Mouse (Mus musculus) gastrocnemius, postnatal 4 days (tissue): ENCODE data around the gene Stmn3. TPM values are rescaled to one million over a fixed set of nuclear protein-coding genes. Genes with fewer than 3 reads are reported as not detected.

Experiments used
- DNase-seq, 2 experiments: peaks; one replicate each; pipeline ENCODE4 v3.0.0; 2021 to 2022; ENCODE audit warnings: low spot score in 2 of 2, mixed read lengths in 2 of 2
- total RNA-seq, 2 experiments: library from RNA; stranded (reverse); gene quantifications; 2 replicates each; pipeline ENCODE4 v1.2.3; 2021

The Stmn3 gene
- total RNA-seq, 2 experiments from 2014 or later = 0.32 to 0.47 TPM

GRCm38 (mm10) chr2:181286629-181287337 is 27.5 kb downstream of the Stmn3 start:
- no peak for DNase-seq

GRCm38 (mm10) chr2:181279968-181280367 is 34.3 kb downstream of the Stmn3 start:
- no peak for DNase-seq

- no peak for DNase-seq
Measured at GRCm38 (mm10) chr2:181277866-181278265, 36.4 kb downstream of the Stmn3 start.

GRCm38 (mm10) chr2:181276766-181277165 is 37.5 kb downstream of the Stmn3 start:
- DNase-seq = no peak

GRCm38 (mm10) chr2:181274639-181275038 is 39.7 kb downstream of the Stmn3 start:
- no peak for DNase-seq

- no peak for DNase-seq
Measured at GRCm38 (mm10) chr2:181273829-181274228, 40.5 kb downstream of the Stmn3 start.

- no peak for DNase-seq
Measured at GRCm38 (mm10) chr2:181272092-181272491, 42.2 kb downstream of the Stmn3 start.

- DNase-seq = no peak
Measured at GRCm38 (mm10) chr2:181266839-181267238, 47.5 kb downstream of the Stmn3 start.

Other genes starting within 250 kb of the Stmn3 start
- not detected for gene Kcnq2, start 179.2 kb downstream of the Stmn3 start, total RNA-seq
- gene Eef1a2, start 157.5 kb downstream of the Stmn3 start, total RNA-seq = 100 to 1,000 TPM; 639 to 677 TPM
- 10 to 100 TPM; 67.4 to 71.2 TPM for gene Ppdpf, start 127.3 kb downstream of the Stmn3 start, total RNA-seq
- under 1 TPM in 1 of 2 experiments, not detected in 1; 0.10 TPM for gene Ptk6, start 111.7 kb downstream of the Stmn3 start, total RNA-seq
- gene Srms, start 101.3 kb downstream of the Stmn3 start, total RNA-seq = not detected
- gene Fndc11, start 94.5 kb downstream of the Stmn3 start, total RNA-seq = not detected
- gene Helz2, start 72.5 kb downstream of the Stmn3 start, total RNA-seq = 1 to 10 TPM; 4.5 to 6.0 TPM
- 10 to 100 TPM; 12.1 to 14.5 TPM for gene Gmeb2, start 26.5 kb downstream of the Stmn3 start, total RNA-seq
- 10 to 100 TPM; 37.0 to 40.9 TPM for gene Rtel1, start 5.2 kb upstream of the Stmn3 start, total RNA-seq
- 10 to 100 TPM; 23.3 to 26.2 TPM for gene Zgpat, start 50.4 kb upstream of the Stmn3 start, total RNA-seq
- 10 to 100 TPM; 31.6 to 32.4 TPM for gene Arfrp1, start 50.9 kb upstream of the Stmn3 start, total RNA-seq
- gene Lime1, start 65.6 kb upstream of the Stmn3 start, total RNA-seq = 10 to 100 TPM; 10.9 to 17.8 TPM
- gene Zbtb46, start 144.9 kb upstream of the Stmn3 start, total RNA-seq = 10 to 100 TPM; 10.1 to 12.0 TPM
- not detected for gene Abhd16b, start 178.7 kb upstream of the Stmn3 start, total RNA-seq
- 10 to 100 TPM; 86.8 to 93.0 TPM for gene Tpd52l2, start 182.6 kb upstream of the Stmn3 start, total RNA-seq
- 10 to 100 TPM; 84.7 to 88.0 TPM for gene Dnajc5, start 206.0 kb upstream of the Stmn3 start, total RNA-seq